Mouse (Mus musculus): ENCODE results near the gene Mbnl2.

DNA sequence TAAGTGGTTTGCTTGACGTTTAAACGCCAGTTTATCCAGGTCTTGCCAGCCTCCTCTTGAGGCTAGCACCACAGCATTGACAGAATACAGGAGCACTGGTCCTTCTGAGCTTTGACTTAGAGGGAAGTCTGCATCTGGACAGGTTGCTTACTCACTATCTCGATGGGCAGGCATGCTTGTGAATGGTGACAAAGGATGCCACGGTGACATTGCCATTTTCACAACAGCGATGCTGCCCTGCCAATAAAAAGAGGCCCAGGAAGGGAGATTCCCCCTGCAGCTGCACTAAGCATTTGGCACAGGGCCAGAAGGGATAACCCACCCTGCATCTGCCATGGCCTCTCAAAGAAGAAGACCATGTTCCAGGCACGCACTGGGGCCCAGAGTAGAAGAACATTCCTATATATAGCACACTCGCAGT is 43.4 kb upstream of the Mbnl2 start:
- TF ChIP-seq CTCF (IDR thresholded peaks at IDR 0.05; ENCODE audit: low read depth, low read length) (no peak), POLR2A (IDR thresholded peaks at IDR 0.05; ENCODE audit: borderline replicate concordance, low read depth, low read length) (no peak)
